Mouse (Mus musculus) lung, embryonic 16.5 days (tissue): ENCODE results near the gene Cers3. TPM values are rescaled to one million over a fixed set of nuclear protein-coding genes. Genes with fewer than 3 reads are reported as not detected.

Experiments
- ATAC-seq: fragments of 200-750 bp; cut with Nextera tagmentation; 2 replicates; pipeline ENCODE4 v1.8.0; 2017; ENCODE audit warnings: low read depth, mild to moderate bottlenecking, moderate library complexity
- H3K27ac ChIP-seq: fragments of 300-500 bp; sonication (generic); 2 replicates; pipeline ENCODE4 v1.5.1; 2014; ENCODE audit warnings: mild to moderate bottlenecking, control low read depth, low read length
- H3K27me3 ChIP-seq: fragments of 300-500 bp; sonication (generic); 2 replicates; pipeline ENCODE4 v1.6.1; 2014; ENCODE audit warnings: low read depth, low read length, mixed read lengths; ENCODE audit not compliant: control insufficient read depth, insufficient read depth
- H3K36me3 ChIP-seq: fragments of 300-500 bp; sonication (generic); 2 replicates; pipeline ENCODE4 v1.6.1; 2014; ENCODE audit warnings: low read length; ENCODE audit not compliant: control insufficient read depth, insufficient read depth
- H3K4me1 ChIP-seq: fragments of 300-500 bp; sonication (generic); replicated peaks from 2 replicates; pipeline ENCODE4 v1.6.1; 2014; ENCODE audit warnings: low read length, mixed read lengths; ENCODE audit not compliant: control insufficient read depth, insufficient read depth
- H3K4me2 ChIP-seq: fragments of 300-500 bp; sonication (generic); 2 replicates; pipeline ENCODE4 v1.6.1; 2014; ENCODE audit warnings: low read depth, low read length, control low read depth
- H3K4me3 ChIP-seq: fragments of 300-500 bp; sonication (generic); 2 replicates; pipeline ENCODE4 v1.5.1; 2014; ENCODE audit warnings: mild to moderate bottlenecking, low read length, control low read depth
- H3K9ac ChIP-seq: fragments of 300-500 bp; sonication (generic); 2 replicates; pipeline ENCODE4 v1.6.1; 2014; ENCODE audit warnings: low read length, control low read depth
- H3K9me3 ChIP-seq: fragments of 300-500 bp; sonication (generic); 2 replicates; pipeline ENCODE4 v1.6.1; 2016; ENCODE audit warnings: low read length; ENCODE audit not compliant: control insufficient read depth
- WGBS: fragments of 180-500 bp; shearing (Covaris S2); extraction: QIAGEN DNeasy Blood & Tissue Kit; methylation state at CpG from one replicate; pipeline ENCODE4 v1.1.7; 2014; 5-methylcytosine and 5-hydroxymethylcytosine counted together
- polyA plus RNA-seq: library from polyadenylated mRNA; unstranded; fragments of >200 nt; fragmentation: Nextera tagmentation; extraction: Ambion mirVana; gene quantifications from 2 replicates; pipeline ENCODE4 v1.2.1, GENCODE M21; 2015

Gene Cers3
- polyA plus RNA-seq, 1 experiment from 2014 or later, result 5.4 TPM

DNA sequence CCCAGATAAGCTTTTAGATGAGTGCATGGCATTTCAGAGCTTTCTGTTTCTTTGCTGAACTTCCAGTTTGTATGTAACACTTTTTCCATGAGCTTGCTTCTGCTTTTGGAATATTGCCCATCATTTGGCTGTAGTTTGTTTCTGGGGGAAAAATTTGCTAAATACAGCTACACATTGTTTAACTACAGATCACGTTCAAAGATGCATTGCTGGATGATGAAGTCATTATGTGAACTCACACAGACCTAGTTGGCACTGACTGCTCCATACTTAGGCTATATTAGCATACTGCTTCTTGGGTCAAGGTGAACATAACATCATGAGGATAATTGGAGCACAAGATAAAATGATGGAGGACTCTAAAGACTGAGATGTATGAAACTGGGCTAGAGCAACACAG is 53.6 kb downstream of the Cers3 start:
- 0 out of 2 replicates have a peak, but pooled peaks cover 2% of the 10 kb centered on the region for H3K9me3 ChIP-seq
- WGBS, result 2% methylated on average over 1 of the region's 1 CpGs
- ATAC-seq, result peak; percentile 76; the same call in 1 of the 2 replicates
- H3K4me1 ChIP-seq, result 0 out of 2 replicates have a peak, but pooled peaks cover 9% of the 10 kb centered on the region
- no peak overlapping the region for H3K9ac ChIP-seq
- no peaks in the 10 kb centered on the region for H3K27me3 ChIP-seq
- no peak overlapping the region for H3K4me3 ChIP-seq
- no peaks in the 10 kb centered on the region for H3K36me3 ChIP-seq
- no peak overlapping the region for H3K4me2 ChIP-seq
- H3K27ac ChIP-seq, result peak overlapping the region; percentile 71

DNA sequence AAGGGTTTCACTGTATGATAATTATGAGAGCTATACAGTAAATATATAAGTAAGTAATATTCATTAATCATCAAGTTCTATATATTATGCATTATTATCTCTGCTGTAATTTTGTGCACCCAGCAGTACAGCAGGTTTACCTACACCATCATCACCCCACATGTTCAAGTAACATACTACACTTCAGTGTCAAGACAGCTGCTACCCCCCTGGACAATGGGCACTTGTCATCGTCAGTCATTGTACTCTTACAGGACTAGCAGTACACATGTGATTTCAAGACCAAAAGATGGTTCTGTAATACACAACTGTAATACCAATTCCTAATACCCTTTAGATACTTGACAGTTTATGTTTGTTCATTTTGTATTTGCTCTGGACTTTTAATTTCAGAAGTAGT is 54.0 kb downstream of the Cers3 start:
- 0 out of 2 replicates have a peak, but pooled peaks cover 9% of the 10 kb centered on the region for H3K4me1 ChIP-seq
- no peak overlapping the region for H3K27ac ChIP-seq
- H3K27me3 ChIP-seq, result no peaks in the 10 kb centered on the region
- no peak overlapping the region for H3K4me3 ChIP-seq
- H3K36me3 ChIP-seq, result no peaks in the 10 kb centered on the region
- 65% methylated on average over 1 of the region's 1 CpGs for WGBS
- no peak overlapping the region for H3K4me2 ChIP-seq
- no peak overlapping the region for H3K9ac ChIP-seq
- 0 out of 2 replicates have a peak, but pooled peaks cover 2% of the 10 kb centered on the region for H3K9me3 ChIP-seq
- ATAC-seq, result no peak

DNA sequence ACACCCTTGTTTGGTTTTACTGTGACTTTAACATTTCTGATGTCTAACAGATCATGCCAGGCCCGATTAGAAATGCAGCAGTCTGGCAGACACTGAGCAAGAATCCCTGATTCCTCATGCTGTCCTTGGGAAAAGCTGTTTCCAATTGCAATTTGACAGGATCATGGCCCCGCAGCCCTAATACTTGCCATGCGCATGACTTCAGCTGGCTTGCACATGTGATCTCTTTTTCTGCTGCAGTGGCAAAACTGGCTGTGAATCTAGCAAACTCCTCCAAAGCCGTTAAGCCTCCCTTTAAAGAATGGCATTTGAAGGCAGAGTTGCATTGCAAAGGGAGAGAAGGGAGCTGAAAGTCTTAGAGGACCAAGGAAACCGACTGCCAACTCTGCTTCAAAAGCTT is 55.5 kb downstream of the Cers3 start:
- peak; percentile 67; the same call in 1 of the 2 replicates for ATAC-seq
- H3K27me3 ChIP-seq, result no peaks in the 10 kb centered on the region
- no peak overlapping the region; the same call in 1 of the 2 replicates for H3K27ac ChIP-seq
- H3K4me2 ChIP-seq, result no peak overlapping the region
- whole genome bisulfite sequencing, result 44% methylated on average over 5 of the region's 5 CpGs
- peaks cover 9% of the 10 kb centered on the region; the same call in 1 of the 2 replicates for H3K4me1 ChIP-seq
- H3K36me3 ChIP-seq, result no peaks in the 10 kb centered on the region
- H3K4me3 ChIP-seq, result no peak overlapping the region
- no peak overlapping the region for H3K9ac ChIP-seq
- H3K9me3 ChIP-seq, result 0 out of 2 replicates have a peak, but pooled peaks cover 2% of the 10 kb centered on the region

DNA sequence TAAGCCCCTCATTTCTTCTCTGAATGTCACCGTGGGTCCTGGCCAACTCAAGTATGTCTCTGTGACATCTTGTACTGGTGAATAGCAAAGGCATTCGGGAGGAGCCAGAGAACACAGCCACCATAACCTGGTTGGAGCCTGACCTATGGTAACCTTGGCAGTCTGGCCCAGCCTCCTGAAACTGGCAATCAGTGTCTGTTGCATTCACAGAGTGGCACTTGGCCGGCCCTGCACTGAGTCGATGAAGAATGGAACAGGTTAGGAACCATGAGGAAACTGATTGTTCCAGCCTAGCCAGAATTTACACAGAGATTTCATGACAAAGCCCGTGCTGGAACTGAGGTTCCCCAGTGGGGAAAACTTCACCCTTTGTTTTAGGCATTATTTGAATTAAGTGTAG is 57.5 kb downstream of the Cers3 start:
- Histone ChIP-seq H3K27me3 (no peaks in the 10 kb centered on the region), H3K4me3 (no peak overlapping the region), H3K36me3 (no peaks in the 10 kb centered on the region), H3K27ac (no peak overlapping the region), H3K4me2 (no peak overlapping the region), H3K4me1 (peaks cover 9% of the 10 kb centered on the region; the same call in 1 of the 2 replicates), H3K9me3 (no peaks in the 10 kb centered on the region), H3K9ac (no peak overlapping the region)
- no peak for ATAC-seq
- WGBS, result 59% methylated on average over 5 of the region's 5 CpGs

DNA sequence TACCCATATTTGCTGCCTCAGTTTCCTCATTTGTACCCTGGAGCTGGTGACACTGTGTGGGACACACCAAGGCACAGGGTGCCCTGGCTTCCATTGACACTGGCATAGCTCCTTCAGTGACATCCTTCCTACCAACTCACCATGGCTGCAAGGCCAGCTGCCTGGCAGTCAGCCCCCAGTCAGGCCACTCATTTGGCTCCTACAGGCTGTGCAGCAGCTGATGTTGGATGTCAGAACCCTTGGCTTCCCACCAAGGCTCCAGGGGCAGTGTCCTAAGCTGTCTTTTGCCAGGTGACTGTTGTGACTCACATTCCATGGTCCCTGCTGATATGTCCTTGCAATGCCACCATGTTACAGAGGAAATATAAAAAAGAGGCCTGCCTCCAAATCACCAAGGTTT is 58.5 kb downstream of the Cers3 start:
- H3K4me2 ChIP-seq, result no peak overlapping the region
- no peak overlapping the region for H3K4me3 ChIP-seq
- peaks cover 6% of the 10 kb centered on the region; the same call in 1 of the 2 replicates for H3K4me1 ChIP-seq
- no peaks in the 10 kb centered on the region for H3K27me3 ChIP-seq
- H3K27ac ChIP-seq, result no peak overlapping the region
- no peak overlapping the region for H3K9ac ChIP-seq
- no peaks in the 10 kb centered on the region for H3K9me3 ChIP-seq
- no peaks in the 10 kb centered on the region for H3K36me3 ChIP-seq
- no peak for ATAC-seq

DNA sequence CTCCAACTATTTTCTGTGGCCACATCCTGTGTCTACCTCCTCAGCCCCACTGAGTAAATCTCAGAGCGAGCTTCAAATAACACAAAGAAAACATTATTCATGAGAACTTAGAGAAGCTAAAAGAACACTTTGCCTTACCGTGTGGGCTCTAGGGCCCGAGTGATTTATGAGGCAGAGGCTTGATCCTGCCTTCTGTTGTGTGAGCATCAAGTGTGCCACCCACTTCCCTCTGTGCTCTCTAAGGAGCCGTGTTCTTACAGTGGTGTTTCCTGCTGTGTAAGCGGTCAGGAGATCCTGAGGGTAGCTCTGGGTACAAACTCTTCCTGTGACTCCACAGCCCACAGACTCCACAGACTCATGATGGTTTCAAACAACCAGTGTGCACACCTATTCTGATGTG is 60.5 kb downstream of the Cers3 start:
- 22% methylated on average over 5 of the region's 5 CpGs for WGBS
- peak; percentile 51; the same call in 1 of the 2 replicates for ATAC-seq

GRCm38 (mm10) chr7:66806801-66807200 is 63.5 kb downstream of the Cers3 start:
- H3K4me3 ChIP-seq, result no peak overlapping the region
- ATAC-seq, result no peak
- no peaks in the 10 kb centered on the region for H3K36me3 ChIP-seq
- H3K9me3 ChIP-seq, result no peaks in the 10 kb centered on the region
- H3K9ac ChIP-seq, result no peak overlapping the region
- WGBS, result 66% methylated on average over 3 of the region's 3 CpGs
- H3K27ac ChIP-seq, result no peak overlapping the region
- H3K4me2 ChIP-seq, result no peak overlapping the region
- no peaks in the 10 kb centered on the region; the same call in 1 of the 2 replicates for H3K4me1 ChIP-seq
- H3K27me3 ChIP-seq, result no peaks in the 10 kb centered on the region

More for the DNA sequence above, 60.5 kb downstream of the Cers3 start:
- Histone ChIP-seq H3K36me3 (no peaks in the 10 kb centered on the region), H3K9me3 (no peaks in the 10 kb centered on the region), H3K27me3 (no peaks in the 10 kb centered on the region), H3K4me1 (peaks cover 4% of the 10 kb centered on the region; the same call in 1 of the 2 replicates), H3K4me2 (no peak overlapping the region), H3K27ac (no peak overlapping the region), H3K4me3 (no peak overlapping the region), H3K9ac (no peak overlapping the region)

DNA sequence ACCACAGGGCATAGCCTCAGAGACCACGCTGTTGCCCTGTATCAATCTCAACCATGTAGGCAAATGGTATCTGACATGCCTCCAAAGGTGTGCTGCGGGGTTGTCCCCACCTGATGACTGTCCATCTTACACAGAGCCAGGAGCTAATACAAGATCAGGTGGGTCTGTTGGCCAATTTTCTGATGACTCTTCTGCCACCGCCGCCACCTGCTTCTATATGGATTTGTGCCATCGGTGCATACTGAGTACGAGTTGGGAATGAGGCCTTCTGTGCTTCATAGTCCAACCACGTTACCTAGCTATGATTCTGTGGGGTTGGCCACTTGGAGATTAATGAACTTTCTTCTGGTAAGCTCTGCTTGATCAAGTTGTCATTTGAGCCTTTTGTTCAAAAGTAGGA is 67.1 kb downstream of the Cers3 start:
- 92% methylated on average over 7 of the region's 7 CpGs for WGBS
- H3K9ac ChIP-seq, result no peak overlapping the region
- H3K27ac ChIP-seq, result no peak overlapping the region
- no peaks in the 10 kb centered on the region for H3K36me3 ChIP-seq
- H3K4me2 ChIP-seq, result no peak overlapping the region
- H3K27me3 ChIP-seq, result no peaks in the 10 kb centered on the region
- ATAC-seq, result no peak
- no peaks in the 10 kb centered on the region for H3K9me3 ChIP-seq
- H3K4me3 ChIP-seq, result no peak overlapping the region
- peaks cover 10% of the 10 kb centered on the region; the same call in 1 of the 2 replicates for H3K4me1 ChIP-seq

DNA sequence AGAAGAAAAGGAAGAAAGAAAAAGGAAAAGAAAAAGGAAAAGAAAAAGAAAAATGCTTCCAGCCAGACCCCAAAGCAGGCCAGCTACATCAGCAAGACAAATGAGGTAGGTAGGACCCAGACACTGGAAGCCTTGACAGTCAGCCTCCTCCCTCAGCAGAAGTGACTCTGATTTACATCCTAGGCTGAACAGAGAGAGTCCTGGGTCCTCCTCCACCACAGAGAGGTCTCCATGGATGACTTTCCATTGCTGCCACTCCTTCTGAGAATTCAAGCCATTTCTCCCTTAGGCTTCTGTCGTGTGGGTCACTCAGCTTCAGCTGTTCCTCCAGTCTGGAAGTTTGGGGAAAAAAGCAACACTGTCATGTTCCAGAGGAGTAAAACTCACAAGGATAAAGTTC is 68.0 kb downstream of the Cers3 start:
- WGBS, result 55% methylated on average over 1 of the region's 1 CpGs
- no peak overlapping the region for H3K4me3 ChIP-seq
- H3K9me3 ChIP-seq, result no peaks in the 10 kb centered on the region
- H3K36me3 ChIP-seq, result no peaks in the 10 kb centered on the region
- no peaks in the 10 kb centered on the region for H3K27me3 ChIP-seq
- H3K4me2 ChIP-seq, result no peak overlapping the region
- ATAC-seq, result no peak
- H3K4me1 ChIP-seq, result peaks cover 10% of the 10 kb centered on the region; the same call in 1 of the 2 replicates
- no peak overlapping the region for H3K27ac ChIP-seq
- H3K9ac ChIP-seq, result no peak overlapping the region
